Mouse (Mus musculus) embryo, embryonic 11.5 days (tissue): Measurements from ENCODE around the gene Setd6.

Experiments
- DNase-seq: peaks from one replicate; pipeline ENCODE4 v3.0.0-alpha.2; 2012; ENCODE audit warnings: low read depth, low spot score

The Setd6 gene

GRCm38 (mm10) chr8:95709579-95709978, 6.1 kb upstream of the Setd6 start:
- DNase-seq: no peak

- no peak for DNase-seq
Measured at GRCm38 (mm10) chr8:95711029-95711428, 4.7 kb upstream of the Setd6 start.

DNA sequence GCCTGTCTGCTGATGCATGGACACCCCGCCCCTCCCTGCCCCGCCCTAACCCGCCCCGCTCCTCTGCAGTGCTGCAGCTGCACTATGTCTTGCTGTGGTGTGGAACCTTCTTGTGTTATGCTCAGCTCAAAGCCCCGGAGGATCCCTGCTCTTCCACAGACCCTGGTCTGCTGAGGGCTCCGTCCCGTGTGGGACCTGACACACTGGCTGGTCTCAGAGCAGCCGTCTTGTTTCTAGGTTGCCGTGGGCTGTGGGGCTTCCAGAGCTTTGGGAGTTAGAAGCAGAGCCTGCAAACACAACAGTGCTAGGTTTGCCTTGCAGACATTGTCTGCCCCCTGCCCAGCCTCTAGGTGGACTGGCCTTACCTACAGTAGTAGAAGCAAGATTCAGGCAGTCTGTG, 3.3 kb upstream of the Setd6 start:
- no peak for DNase-seq

DNA sequence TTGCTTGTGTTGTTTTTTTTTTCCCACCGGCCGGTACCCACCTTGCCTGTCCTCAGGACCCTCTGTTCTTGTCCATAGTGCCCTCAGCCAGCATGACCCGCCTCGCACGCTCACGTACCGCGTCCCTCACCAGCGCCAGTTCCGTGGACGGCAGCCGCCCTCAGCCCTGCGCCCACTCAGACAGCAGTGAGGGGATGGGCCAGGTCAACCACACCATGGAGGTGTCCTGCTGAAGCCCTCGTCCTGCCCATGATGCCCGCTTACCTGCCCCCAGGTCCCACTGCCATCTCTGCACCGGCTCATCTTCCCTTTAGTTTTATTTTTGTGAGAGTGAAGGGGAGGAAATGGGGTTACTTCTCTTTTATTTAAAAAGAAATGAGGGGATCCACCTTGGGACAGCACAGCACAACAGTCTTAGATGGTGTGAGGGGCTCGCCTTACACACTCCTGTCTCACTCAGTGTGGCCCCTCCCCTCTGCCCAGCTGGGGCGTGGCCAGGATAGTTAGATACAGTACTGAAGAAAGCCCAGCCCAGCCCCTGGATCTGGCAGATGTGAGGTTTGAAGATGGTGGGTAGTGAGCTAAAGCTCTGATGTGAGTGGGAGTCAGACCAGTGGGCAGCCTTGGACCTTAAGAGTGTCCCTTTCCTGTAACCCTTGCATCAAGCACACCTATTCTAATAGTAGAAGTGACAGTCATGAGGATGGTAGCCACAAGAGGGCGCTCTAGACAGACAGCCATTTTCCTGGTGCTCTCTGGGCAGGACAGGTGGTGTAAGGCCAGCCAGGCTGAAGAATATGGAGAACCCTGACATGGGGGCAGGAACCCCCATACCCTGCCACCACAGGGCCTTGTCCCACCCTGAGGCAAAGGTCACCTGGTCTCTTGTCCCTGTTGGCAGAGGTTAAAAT, 2.3 kb upstream of the Setd6 start:
- no peak for DNase-seq

DNA sequence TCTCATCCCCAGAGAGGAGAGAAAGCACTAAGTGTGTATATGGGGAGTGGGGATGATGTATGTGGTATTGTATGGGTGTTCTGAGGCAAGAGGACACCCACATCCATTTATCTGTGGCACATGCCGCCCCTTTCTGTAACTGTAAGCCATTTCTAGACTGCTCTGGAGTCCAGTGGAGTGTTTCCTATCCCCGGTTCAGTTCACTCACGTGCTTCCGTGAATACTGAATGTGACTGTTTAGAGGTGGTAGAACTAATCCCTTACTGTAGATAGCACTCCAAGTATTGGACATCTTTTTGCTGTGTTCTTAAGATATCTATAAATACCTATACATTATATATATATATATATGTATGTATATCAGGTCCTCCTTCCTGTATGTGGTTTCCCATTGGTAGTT, 1.3 kb upstream of the Setd6 start:
- DNase-seq: no peak

GRCm38 (mm10) chr8:95714837-95715413, 756 bp upstream of the Setd6 start:
- DNase-seq: no peak

DNA sequence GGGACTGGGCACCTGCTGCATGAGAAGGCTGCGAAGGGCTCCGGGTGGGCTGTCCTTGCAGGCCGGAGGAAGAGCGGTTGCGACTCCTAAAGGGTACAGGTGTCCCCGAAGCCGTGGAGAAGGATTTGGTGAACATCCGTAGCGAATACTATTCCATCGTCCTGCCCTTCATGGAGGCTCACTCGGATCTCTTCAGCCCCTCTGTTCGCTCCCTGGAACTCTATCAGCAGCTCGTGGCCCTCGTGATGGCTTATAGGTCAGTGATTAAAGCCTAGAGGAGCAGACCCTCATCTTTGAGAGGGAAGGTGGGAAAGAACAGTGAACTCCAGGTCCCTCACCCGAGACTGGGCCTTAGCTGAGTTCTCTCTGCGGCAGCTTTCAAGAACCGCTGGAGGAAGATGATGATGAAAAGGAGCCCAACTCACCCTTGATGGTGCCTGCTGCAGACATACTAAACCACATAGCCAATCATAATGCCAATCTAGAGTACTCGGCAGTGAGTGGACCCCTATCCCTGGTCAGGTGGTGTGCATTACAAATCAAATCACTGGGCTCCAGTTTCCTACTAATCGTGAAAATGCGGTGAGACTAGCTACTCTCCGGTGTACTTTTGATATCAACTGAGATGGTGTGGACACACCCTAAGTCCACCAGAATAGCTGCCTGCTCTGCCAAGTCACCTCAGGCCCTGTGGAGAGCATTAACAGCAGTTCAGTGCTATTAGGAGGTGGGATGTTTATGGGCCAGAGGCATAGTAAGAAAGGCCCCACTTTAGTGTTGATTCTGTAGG, 1.1 kb downstream of the Setd6 start:
- no peak for DNase-seq

DNA sequence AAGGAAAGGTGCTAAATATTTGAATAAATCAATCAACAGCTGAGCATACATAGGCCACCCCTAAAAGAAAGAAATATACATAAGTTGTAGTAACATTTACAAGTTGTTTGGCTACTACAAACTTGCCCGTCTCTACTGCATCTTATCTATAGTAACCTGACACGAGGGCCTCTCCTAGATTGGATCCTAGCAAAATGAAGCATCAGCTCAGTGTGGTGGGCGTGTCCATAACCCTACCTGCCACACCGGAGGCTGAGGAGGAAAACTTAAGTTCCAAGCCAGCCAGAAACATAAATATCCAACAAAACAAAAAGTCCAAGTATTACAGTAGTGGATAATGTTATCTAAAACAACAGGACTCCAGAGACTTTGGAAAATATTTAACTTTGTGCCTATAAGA, 11.9 kb downstream of the Setd6 start:
- no peak for DNase-seq

GRCm38 (mm10) chr8:95738596-95738995, 22.9 kb downstream of the Setd6 start:
- DNase-seq: no peak

DNA sequence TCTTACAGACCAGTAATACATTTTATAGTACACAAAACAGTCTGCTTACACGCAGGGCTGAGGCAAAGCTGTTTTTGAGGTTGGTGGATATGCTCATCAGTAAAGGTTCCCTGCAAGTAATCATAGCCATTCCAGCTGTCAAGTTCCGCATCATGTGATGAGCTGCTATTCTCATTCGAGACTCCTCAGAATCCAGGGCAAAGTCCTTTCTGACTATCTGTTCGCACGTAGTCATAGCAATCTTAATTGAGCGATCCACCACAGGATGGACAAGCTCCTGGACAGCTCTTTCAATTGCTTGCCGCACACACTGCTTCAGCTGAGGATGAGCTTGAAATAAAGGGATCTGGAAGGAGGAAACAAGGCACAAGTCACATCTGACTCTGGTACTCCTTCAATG, 26.1 kb downstream of the Setd6 start:
- DNase-seq: no peak

DNA sequence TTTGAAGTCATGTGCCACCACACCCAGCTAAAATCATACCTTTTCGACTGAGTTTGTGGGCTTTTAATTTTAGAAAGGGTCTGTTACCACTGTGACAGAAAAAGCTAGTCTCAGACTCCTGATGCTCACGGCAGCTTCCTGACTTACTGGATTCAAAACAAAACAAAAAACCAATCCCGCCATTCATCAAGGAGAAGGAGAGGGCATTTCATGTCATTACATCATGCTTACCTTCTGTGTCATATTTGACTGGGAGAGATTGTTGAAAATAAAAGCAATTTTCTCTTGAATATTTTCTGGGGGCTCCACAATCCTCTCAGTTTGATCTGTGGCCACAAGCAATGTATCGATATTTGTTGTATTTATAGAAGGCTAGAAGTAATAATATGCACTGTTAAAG, 32.3 kb downstream of the Setd6 start:
- no peak for DNase-seq

DNA sequence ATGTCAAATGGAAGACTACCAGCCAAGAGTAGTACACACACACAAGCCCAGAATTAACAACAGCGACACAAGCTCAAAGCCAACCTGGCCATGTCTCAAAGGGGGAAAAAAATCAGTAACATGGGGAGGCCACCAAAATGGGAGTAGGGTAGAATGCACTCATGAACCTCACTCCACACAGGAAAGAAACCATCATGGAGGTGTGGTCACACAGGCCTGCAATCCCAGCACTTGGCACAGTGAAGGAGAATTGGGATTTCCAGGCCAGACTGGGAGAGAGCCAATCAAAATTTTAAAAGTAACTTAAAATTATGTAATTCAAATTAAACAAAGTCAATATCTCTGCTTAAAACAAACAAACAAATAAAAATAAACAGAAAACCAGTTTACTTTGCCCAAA, 36.2 kb downstream of the Setd6 start:
- DNase-seq: no peak

DNA sequence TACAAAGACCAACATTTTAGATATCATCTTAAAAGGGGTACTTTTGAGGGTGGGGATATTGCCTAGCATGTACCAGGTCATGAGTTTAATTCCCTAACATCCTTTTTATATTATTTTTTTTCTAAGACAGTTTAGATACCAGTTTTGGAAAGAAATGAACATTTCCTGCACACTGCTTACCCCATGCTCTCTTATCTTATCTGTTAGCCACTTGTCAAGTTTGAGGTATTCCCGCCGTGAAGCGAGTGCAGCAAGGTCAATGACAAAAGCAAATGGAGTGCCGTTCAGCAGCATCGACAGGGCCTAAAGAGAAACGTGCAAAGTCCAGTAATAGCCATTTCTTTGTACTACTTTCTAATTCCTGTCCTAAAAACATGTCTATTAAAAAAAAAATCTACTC, 44.6 kb downstream of the Setd6 start:
- DNase-seq: no peak

GRCm38 (mm10) chr8:95764133-95764532, 48.5 kb downstream of the Setd6 start:
- DNase-seq: no peak
